Mouse (Mus musculus) heart, adult 2 months (tissue): ENCODE measurements at regions not wholly inside any gene's neighbourhood (a gene's known extent, or its start where the extent isn't known, plus 50 kb on each side); places are given as distances from the start of the nearest gene placed in this dataset.

ENCODE experiments used
- DNase-seq, 2 experiments: peaks; one replicate each; pipeline ENCODE4 v3.0.0; 2021
- H3K27ac ChIP-seq: fragments of 200-600 bp; 2 replicates; pipeline ENCODE4 v1.8.1; 2022
- H3K27me3 ChIP-seq: fragments of 200-500 bp; 2 replicates; pipeline ENCODE4 v1.6.1; 2012; ENCODE audit warnings: mild to moderate bottlenecking, low read length, inconsistent platforms, mixed read lengths; ENCODE audit not compliant: control insufficient read depth, insufficient read depth
- H3K36me3 ChIP-seq: fragments of 200-500 bp; 2 replicates; pipeline ENCODE4 v1.6.1; 2012; ENCODE audit warnings: low read length, inconsistent platforms; ENCODE audit not compliant: control insufficient read depth, insufficient read depth
- H3K4me1 ChIP-seq: fragments of 200-500 bp; 2 replicates; pipeline ENCODE4 v1.6.1; 2011; ENCODE audit warnings: low read length; ENCODE audit not compliant: control insufficient read depth, insufficient read depth
- H3K4me3 ChIP-seq: fragments of 200-600 bp; 2 replicates; pipeline ENCODE4 v1.8.1; 2022
- H3K79me2 ChIP-seq: fragments of 200-500 bp; replicated peaks from 2 replicates; pipeline ENCODE4 v1.6.1; 2012; ENCODE audit warnings: mild to moderate bottlenecking, inconsistent platforms, low read length, moderate library complexity, mixed read lengths; ENCODE audit not compliant: control insufficient read depth, insufficient read depth
- H3K9ac ChIP-seq: fragments of 200-500 bp; 2 replicates; pipeline ENCODE4 v1.6.1; 2012; ENCODE audit warnings: low read depth, mild to moderate bottlenecking, control low read depth, inconsistent platforms, low read length, mixed read lengths
- CTCF ChIP-seq: fragments of 200-600 bp; IDR thresholded peaks from 2 replicates; pipeline ENCODE4 v1.8.1; 2022; ENCODE audit warnings: antibody characterized with exemption, mild to moderate bottlenecking, moderate library complexity
- EP300 ChIP-seq: fragments of 200-500 bp; IDR thresholded peaks from 2 replicates; pipeline ENCODE4 v1.6.1; 2011; ENCODE audit warnings: low read depth, low read length, control low read depth; ENCODE audit not compliant: insufficient read depth
- POLR2A ChIP-seq: fragments of 200-500 bp; IDR thresholded peaks from 2 replicates; pipeline ENCODE4 v1.6.1; 2011; ENCODE audit warnings: mild to moderate bottlenecking, low read depth, low read length, control low read depth; ENCODE audit not compliant: insufficient read depth
- WGBS: fragments of 180-500 bp; shearing (Covaris S2); methylation state at CpG from one replicate; pipeline ENCODE4 v1.1.7; 2018; 5-methylcytosine and 5-hydroxymethylcytosine counted together
- intact Hi-C: fragments of 180-260 bp; cut with DNase I; formaldehyde crosslinking; loops from one replicate; pipeline ENCODE4 v1.15.1; 2025

- Histone ChIP-seq H3K27ac (no peak overlapping the region), H3K4me1 (no peaks in the 10 kb centered on the region), H3K4me3 (no peak overlapping the region), H3K9ac (no peak overlapping the region), H3K27me3 (no peaks in the 10 kb centered on the region), H3K79me2 (no peaks in the 10 kb centered on the region), H3K36me3 (no peaks in the 10 kb centered on the region)
- no peak for TF ChIP-seq EP300
- TF ChIP-seq POLR2A = no peak
- no peak for TF ChIP-seq CTCF
- no peak for DNase-seq
- intact Hi-C loops = no loop called here
Measured at GRCm38 (mm10) chr14:105694969-105695368, 201.7 kb downstream of the Spry2 start.

- no peak for TF ChIP-seq EP300
- TF ChIP-seq CTCF = no peak
- no peak for TF ChIP-seq POLR2A
- no peaks in the 10 kb centered on the region for H3K4me1 ChIP-seq
- no peaks in the 10 kb centered on the region for H3K79me2 ChIP-seq
- no peak for DNase-seq
- no peak overlapping the region for H3K9ac ChIP-seq
- intact Hi-C loops = no loop called here
- H3K27me3 ChIP-seq = no peaks in the 10 kb centered on the region
- WGBS = 81% methylated on average over 4 of the region's 4 CpGs
- no peaks in the 10 kb centered on the region for H3K36me3 ChIP-seq
- H3K4me3 ChIP-seq = no peak overlapping the region
- H3K27ac ChIP-seq = no peak overlapping the region
Measured at GRCm38 (mm10) chr14:105693713-105694112, 202.9 kb downstream of the Spry2 start.

GRCm38 (mm10) chr14:105684826-105685465 is 211.7 kb downstream of the Spry2 start:
- TF ChIP-seq EP300 = no peak
- TF ChIP-seq POLR2A = no peak
- no peak for TF ChIP-seq CTCF
- intact Hi-C loops = no loop called here
- Histone ChIP-seq H3K79me2 (no peaks in the 10 kb centered on the region), H3K27me3 (no peaks in the 10 kb centered on the region), H3K9ac (no peak overlapping the region), H3K4me3 (no peak overlapping the region), H3K4me1 (no peaks in the 10 kb centered on the region), H3K27ac (no peak overlapping the region), H3K36me3 (no peaks in the 10 kb centered on the region)
- DNase-seq = no peak
- 79% methylated on average over 11 of the region's 11 CpGs for WGBS

GRCm38 (mm10) chr14:105684329-105684728 is 212.3 kb downstream of the Spry2 start:
- no peaks in the 10 kb centered on the region for H3K79me2 ChIP-seq
- H3K36me3 ChIP-seq = no peaks in the 10 kb centered on the region
- WGBS = 74% methylated on average over 2 of the region's 2 CpGs
- H3K9ac ChIP-seq = no peak overlapping the region
- intact Hi-C loops = no loop called here
- no peak for TF ChIP-seq CTCF
- TF ChIP-seq POLR2A = no peak
- TF ChIP-seq EP300 = no peak
- no peak overlapping the region for H3K27ac ChIP-seq
- H3K4me3 ChIP-seq = no peak overlapping the region
- no peaks in the 10 kb centered on the region for H3K27me3 ChIP-seq
- H3K4me1 ChIP-seq = no peaks in the 10 kb centered on the region
- no peak for DNase-seq

- H3K79me2 ChIP-seq = no peaks in the 10 kb centered on the region
- intact Hi-C loops = no loop called here
- H3K4me1 ChIP-seq = peaks cover 1% of the 10 kb centered on the region; the same call in 1 of the 2 replicates
- H3K27me3 ChIP-seq = no peaks in the 10 kb centered on the region
- WGBS = 25% methylated on average over 4 of the region's 4 CpGs
- peaks cover 4% of the 10 kb centered on the region for H3K36me3 ChIP-seq
- H3K4me3 ChIP-seq = no peak overlapping the region
- peak in 1 of 2 experiments; percentile 3 for DNase-seq
- H3K9ac ChIP-seq = no peak overlapping the region
- 0 out of 2 replicates have a peak overlapping the region, but pooled peaks have one; percentile 18 for H3K27ac ChIP-seq
- no peak for TF ChIP-seq CTCF
- no peak for TF ChIP-seq EP300
- no peak for TF ChIP-seq POLR2A
Measured at GRCm38 (mm10) chr14:105676646-105676930, 220.0 kb downstream of the Spry2 start.

- peaks cover 1% of the 10 kb centered on the region; the same call in 1 of the 2 replicates for H3K4me1 ChIP-seq
- no peak for TF ChIP-seq EP300
- no peak for TF ChIP-seq POLR2A
- no peak for TF ChIP-seq CTCF
- peaks cover 4% of the 10 kb centered on the region for H3K36me3 ChIP-seq
- H3K4me3 ChIP-seq = no peak overlapping the region
- WGBS = 59% methylated on average over 13 of the region's 13 CpGs
- H3K9ac ChIP-seq = no peak overlapping the region
- H3K27ac ChIP-seq = 0 out of 2 replicates have a peak overlapping the region, but pooled peaks have one; percentile 18
- H3K27me3 ChIP-seq = no peaks in the 10 kb centered on the region
- H3K79me2 ChIP-seq = no peaks in the 10 kb centered on the region
- no peak for DNase-seq
- intact Hi-C loops = no loop called here
Measured at GRCm38 (mm10) chr14:105675801-105676645, 220.6 kb downstream of the Spry2 start.
